Mouse (Mus musculus) heart, adult 2 months (tissue): Measurements from ENCODE around the gene Nfatc2ip.

Experiments used
- CTCF ChIP-seq: fragments of 200-600 bp; IDR thresholded peaks from 2 replicates; pipeline ENCODE4 v1.8.1; 2022; ENCODE audit warnings: antibody characterized with exemption, mild to moderate bottlenecking, moderate library complexity
- EP300 ChIP-seq: fragments of 200-500 bp; IDR thresholded peaks from 2 replicates; pipeline ENCODE4 v1.6.1; 2011; ENCODE audit warnings: low read depth, low read length, control low read depth; ENCODE audit not compliant: insufficient read depth
- POLR2A ChIP-seq: fragments of 200-500 bp; IDR thresholded peaks from 2 replicates; pipeline ENCODE4 v1.6.1; 2011; ENCODE audit warnings: mild to moderate bottlenecking, low read depth, low read length, control low read depth; ENCODE audit not compliant: insufficient read depth

DNA sequence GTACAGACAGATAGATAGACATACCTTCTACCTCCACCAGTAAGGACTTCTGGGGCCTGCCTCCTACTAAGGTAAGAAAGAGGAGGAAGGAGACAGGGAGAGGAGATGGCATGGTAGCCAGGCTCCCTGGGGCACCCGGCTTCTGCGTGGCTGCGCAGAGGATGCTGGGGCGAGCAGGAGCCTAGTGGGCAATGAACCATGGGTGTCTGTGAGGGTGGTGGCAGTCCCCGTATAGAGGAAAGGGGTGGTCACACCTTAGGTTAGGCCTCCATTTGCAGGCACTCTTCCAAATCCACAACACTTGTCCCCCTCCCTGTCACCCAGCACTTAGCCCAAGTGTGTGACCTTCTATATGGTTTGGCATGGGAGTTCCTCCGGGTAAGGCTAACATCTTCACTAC, 18.2 kb upstream of the Nfatc2ip start, which contains the start of gene Cd19:
- TF ChIP-seq CTCF = no peak
- no peak for TF ChIP-seq EP300
- no peak for TF ChIP-seq POLR2A
